Mouse (Mus musculus) ZHBTc4 (cell line): Measurements from ENCODE around the gene Ogfrl1.
A peak's percentile ranks its signal among the peaks of the same experiment; 100 is the strongest.

Experiments used
- DNase-seq: peaks from one replicate; pipeline ENCODE4 v3.0.0-alpha.2; 2011; ENCODE audit warnings: low read depth, low spot score

Gene Ogfrl1

DNA sequence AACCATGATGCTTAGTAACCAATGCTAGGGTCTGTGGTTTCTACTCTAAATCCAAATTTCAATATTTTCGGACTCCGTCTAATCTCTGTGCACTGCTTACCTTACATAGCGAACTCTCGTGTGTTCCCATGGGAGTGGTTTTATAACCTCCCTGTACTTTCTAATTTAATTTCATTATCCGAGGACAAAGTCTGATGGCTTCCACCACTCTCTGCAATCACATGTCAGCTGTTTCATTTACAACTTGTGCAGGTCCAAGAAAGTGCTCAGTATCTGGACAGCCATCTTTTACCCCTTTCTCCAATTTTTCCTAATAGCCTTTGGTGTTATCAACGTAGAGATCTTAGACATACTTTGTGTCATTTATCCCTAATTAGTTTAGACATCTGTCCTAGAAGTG, 44.7 kb downstream of the Ogfrl1 start:
- no peak for DNase-seq

DNA sequence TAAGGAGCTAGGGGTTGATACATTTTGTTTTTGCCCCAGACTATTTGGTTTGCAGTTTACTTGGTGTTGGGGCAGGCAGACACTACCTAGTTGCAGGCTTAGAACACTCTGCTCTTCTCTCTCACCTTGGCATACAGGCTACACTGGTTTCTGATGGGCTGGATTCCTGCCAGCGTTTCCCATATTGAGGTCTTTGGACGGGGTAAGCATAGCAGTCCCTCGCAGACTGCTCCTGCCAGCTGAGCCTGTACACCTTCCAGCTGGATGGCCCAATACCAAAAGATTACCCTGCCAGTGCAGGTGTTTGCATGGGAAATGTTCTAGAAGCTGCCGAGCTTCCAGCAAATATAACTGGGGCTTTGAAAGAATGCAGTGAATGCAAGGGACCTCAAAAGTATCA, 45.8 kb downstream of the Ogfrl1 start:
- DNase-seq: no peak

DNA sequence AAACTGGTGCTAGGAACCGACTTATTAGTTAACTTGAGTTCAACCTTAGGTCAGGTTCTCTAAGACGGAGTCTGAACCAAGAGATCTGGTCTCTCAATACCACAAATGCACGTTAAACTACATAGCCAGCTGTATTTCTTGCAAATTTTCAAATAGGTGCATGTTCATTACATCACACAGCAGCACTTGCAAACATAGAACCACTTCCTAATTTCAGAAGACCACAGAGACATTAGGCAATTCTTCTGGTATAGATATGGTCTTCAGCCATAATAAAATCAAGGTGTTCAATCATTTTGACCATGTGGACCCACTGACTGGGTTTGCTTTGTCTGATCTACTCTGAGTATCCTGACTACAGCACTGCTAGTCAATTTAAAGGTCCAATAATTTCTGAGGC, 51.9 kb downstream of the Ogfrl1 start:
- DNase-seq: no peak

DNA sequence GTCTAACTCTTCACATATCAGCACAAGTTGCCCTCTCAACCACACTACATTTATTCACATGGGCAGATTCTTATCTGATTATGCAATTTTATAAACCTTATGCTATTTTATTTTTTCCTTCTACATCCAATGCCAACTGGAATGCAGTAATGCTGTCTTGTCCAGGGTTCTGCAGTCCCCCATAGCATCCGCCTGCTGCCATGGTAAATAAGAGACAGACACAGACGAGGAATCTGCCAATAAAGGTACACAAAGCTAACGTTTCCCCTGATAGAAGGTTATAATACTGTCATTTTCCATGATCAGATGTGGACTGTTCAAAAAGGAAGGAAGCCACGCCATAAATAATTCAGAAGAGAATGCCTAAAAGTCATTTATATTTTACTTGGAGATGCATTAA, 54.7 kb downstream of the Ogfrl1 start:
- DNase-seq: no peak

DNA sequence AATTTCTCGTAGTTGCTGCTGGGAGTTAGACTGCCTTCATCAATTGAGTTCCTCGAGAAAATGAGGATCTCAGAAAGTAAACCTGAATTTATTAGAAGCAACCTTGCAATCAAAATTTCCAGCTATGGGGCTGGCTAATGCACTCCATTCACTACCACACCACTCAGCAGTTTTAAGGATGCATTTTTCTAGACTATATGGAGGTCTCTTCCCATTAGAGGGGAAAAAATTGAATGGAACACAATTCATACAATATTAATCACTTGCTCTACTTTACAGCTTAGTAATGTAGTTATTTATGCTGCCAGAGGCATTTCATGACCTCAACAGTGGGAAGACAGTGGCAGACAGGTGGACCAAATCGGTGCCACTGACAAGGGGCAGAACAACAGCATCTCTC, 55.3 kb downstream of the Ogfrl1 start:
- no peak for DNase-seq

DNA sequence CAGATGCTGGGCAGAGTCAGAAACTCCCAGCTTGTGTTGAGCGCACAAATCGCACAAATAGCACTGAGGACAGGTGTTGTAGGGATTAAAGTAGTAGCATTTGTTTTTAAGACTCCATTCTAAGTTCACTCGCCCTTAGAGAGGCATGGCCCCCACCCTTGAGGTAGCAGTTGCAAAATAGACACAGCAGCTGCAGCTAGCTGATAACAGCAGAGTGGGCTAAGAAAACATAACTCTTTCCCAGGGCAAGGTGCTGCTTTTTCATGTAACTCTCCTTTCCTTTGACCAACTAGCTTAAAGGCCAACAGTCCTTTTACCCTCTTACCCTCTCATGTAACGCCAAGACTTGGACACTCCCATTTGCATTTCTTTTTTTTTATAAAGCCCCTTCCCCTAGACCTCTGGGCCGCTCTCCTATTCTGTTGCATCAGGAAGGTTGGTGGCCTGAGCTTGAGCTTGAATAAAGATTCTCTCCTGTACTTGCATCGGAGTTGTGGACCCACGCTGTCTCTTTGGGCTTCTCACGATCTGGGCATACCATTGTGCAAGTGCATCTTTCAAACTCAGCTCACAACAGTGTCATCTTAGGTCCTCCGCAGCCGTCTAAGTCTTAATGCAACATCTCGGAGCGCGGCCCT, 61.7 kb downstream of the Ogfrl1 start:
- no peak for DNase-seq

DNA sequence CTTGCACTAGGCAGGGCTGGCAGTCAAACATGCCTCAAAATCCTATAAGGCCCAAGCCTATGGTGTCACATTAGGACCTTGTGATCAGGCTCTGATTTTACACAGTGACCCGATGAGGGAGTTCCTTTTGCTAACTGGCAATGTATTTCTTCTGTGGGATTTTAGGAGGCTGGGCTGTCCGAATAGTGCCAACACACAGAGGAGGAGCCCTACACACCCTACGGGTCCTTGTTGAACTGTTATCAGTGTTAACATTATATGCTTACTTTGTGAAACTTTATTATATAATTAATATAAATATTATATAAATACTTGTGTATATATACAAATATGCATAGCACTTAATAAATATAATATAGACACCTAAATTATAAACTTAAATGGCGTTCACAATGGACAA, 62.5 kb downstream of the Ogfrl1 start:
- DNase-seq: no peak

DNA sequence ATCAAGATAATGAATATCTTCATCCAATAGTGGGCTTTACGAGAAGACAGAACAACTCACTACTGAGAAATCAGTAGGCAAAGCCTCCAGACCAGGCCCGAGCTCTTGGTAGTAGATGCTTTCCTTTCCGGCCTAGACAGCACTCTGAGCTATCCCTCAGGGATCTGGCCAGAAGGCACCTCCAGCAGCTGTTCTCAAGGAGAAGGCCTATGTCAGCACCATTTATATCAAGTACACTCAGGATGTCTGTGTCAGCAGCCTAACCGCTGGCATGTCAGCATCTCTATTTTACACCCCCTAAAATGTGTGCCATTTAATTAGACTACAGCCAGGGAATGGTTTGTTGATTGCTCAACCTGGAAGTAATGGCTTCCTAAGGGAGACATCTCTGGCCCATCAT, 65.4 kb downstream of the Ogfrl1 start:
- no peak for DNase-seq

DNA sequence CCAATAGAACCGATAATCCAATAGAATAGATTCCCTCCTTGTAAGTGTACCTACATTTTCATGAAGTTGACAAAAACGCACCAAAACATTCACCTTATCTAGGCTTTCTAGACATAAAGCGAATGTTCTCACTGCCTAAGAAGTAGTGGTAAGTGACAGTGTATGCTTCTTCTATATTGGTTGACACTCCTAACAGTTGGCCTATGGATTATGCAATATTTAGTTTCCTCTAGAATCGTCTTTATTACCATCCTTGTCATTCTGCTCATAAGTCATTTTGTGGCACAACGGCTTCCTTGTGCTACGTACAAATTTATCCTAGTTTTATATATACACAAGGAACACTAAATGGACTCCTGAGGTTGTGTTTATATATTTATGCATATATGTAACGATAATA, 72.4 kb downstream of the Ogfrl1 start:
- no peak for DNase-seq

DNA sequence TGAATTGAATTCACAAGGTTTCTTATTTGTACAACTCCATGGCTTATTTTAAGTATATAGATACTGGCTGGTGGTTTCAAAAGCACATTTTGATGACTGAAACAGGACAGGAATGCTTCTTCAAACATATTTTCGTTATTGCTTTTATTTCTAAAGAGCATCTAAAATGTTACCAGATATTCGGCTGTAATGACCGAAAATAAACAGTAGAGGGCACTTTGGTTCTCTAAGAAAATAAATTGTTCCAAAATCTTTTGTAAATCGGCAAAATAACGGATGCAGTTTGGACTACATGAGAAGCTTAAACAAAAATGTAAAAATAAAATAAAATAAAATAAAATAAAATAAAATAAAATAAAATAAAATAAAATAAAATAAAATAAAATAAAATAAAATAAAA, 73.3 kb downstream of the Ogfrl1 start:
- DNase-seq: peak; percentile 32

DNA sequence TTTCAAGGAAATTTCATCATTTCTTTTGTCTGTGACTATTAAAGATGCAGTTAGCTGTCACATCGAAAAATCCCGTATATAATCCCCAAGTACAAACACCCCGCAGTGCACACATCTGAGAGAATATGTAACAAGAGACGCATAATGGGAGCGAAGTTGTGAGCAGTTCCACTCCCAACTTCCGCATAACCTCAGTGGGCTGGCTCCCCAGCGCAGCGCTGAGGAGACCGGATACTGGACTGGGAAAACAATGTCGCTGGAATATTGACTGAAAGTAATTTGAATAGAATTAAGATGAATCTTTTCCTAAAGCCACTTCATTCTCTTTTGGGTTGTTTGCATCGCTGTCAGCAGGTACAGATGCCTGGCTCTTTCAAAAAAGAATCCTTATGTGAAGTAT, 74.3 kb downstream of the Ogfrl1 start:
- no peak for DNase-seq

DNA sequence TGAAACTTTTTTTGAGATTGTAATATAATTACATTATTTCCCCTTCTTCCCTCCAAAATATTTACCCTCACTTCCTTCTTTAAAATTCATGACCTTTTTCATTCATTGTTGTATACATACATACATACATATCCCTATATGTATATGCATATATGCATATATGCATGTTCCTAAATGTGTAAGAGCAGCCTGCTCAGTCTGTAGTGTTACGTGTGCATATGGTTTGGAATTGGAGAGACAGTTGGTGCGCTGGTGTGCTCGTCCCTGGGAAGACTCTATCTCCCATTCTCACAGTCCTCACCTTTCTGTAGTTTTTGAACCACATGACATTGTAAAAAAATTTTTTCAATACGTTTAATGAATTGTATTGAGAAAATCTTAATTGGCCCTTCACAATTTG, 75.4 kb downstream of the Ogfrl1 start:
- DNase-seq: no peak

DNA sequence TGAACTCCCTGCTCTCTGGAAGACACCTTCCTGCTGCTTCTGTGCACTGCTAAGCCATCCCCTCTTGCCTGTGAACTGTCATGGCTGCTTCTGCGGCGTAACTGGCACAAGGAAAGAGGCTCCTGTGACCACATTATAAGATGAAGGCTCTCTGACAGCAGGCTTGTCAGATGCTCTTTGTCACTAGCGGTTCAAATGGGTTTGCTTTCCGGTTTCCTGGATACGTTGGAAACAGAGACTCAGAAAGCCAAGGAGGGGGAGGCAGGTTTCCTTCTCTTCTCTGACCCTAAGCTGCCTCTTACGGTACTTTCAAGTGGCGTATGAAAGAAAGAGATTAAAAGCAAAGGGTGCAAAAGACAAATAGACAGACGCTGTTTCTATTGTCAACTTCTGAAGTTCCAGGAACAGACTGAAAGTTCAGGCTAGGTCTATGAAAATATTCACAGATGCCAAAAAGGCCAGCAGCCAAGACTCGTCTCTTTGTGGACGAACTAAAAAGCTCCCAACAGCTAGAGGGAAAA, 76.2 kb downstream of the Ogfrl1 start:
- peak; percentile 4 for DNase-seq

DNA sequence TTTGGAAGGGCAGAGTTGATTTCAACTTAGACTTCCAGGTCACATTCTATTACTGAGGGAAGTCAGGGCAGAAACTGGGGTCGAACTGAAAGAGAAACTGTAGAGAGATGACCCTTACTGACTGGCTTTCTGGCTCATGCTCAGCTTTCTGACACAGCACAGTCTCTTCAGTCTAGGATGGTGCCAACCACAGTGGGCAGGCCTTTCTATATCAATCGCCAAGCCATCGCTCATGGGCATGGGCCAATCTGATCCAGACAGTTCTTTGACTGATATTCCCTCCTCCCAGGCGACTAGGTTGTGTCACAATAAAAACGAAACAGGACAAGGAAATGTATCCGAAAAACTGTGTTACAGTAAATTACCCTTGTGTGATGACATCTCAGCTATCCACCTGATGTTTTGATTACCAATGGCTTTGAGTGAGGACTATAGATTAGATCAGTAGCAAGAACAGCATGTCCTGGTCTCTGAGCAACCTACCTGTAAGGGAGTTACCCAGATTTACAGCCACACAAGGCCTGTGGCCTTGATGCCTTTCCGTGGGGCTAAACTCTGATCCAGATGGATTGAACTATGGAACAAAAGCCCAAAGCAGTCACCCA, 76.9 kb downstream of the Ogfrl1 start:
- DNase-seq: no peak
